Mouse (Mus musculus) stomach, postnatal 0 days (tissue): ENCODE measurements around the gene Vmn2r18.

Experiments
- CTCF ChIP-seq: IDR thresholded peaks from 2 replicates; pipeline ENCODE4 v1.5.1; 2016; ENCODE audit warnings: antibody characterized with exemption, low read depth, mild to moderate bottlenecking, moderate library complexity
- EP300 ChIP-seq: optimal IDR thresholded peaks from 2 replicates; pipeline ENCODE3; 2016; ENCODE audit warnings: antibody characterized with exemption

- no peak for TF ChIP-seq EP300
- no peak for TF ChIP-seq CTCF
Measured at GRCm38 (mm10) chr5:151642867-151643266, 37.0 kb upstream of the Vmn2r18 start.
